Mouse (Mus musculus): ENCODE measurements around the gene Coq9. TPM values are rescaled to one million over a fixed set of nuclear protein-coding genes. Genes with fewer than 3 reads are reported as not detected.

Coq9 gene
- total and polyA plus RNA-seq, 3 experiments = 91.9 to 169 TPM; not detected in 1

DNA sequence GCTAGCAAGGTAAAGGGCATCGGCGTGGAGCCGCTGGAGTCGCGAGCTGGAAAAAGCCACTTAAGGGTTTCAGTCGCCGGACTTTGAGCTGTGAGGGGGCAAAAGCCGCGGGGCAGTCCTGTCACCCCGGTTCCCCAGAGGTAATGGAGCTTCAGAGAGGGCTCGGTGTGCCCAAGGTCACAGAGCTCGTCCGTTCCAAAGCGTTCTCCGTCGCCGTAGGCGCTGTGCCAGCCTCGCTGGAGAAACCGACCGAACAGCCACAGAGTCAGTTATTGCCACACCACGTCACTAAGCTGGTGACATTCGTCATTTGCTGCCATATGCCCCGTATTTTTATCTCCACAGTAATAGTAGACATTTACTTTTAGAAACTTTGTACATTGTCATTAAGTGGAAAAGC, 479 bp downstream of the Coq9 start (continued):
- peak; percentile 72; the same call in 1 of the 2 replicates for TF ChIP-seq MYB (IDR thresholded peaks at IDR 0.05; ENCODE audit: low read depth, low read length)
- no peak for TF ChIP-seq HCFC1 (IDR thresholded peaks at IDR 0.05; ENCODE audit: low read depth, low read length)
- TF ChIP-seq TBP (IDR thresholded peaks at IDR 0.05; ENCODE audit: low read depth, low read length) = peak; percentile 73
- TF ChIP-seq SIN3A (IDR thresholded peaks at IDR 0.05; ENCODE audit: low read length) = peak; percentile 4; the same call in 1 of the 2 replicates
- 0 out of 2 replicates have a peak, but pooled peaks have one; percentile 21 for TF ChIP-seq NELFE (IDR thresholded peaks at IDR 0.05; ENCODE audit: low read depth, low read length)
- TF ChIP-seq MYC (IDR thresholded peaks at IDR 0.05; ENCODE audit: low read depth, low read length) = peak; percentile 84; the same call in 1 of the 2 replicates
- no peak for TF ChIP-seq TAL1 (IDR thresholded peaks at IDR 0.05; ENCODE audit: low read length)
- TF ChIP-seq POLR2AphosphoS2 (IDR thresholded peaks at IDR 0.05; ENCODE audit: low read length) = no peak
- TF ChIP-seq EP300 (IDR thresholded peaks at IDR 0.05; ENCODE audit: low read depth in 1 of 2, low read length in 2 of 2) = no peak
- no peak for TF ChIP-seq CHD1 (IDR thresholded peaks at IDR 0.05; ENCODE audit: low read depth, low read length)
- TF ChIP-seq ZKSCAN1 (IDR thresholded peaks at IDR 0.05; ENCODE audit: low read depth, low read length) = no peak
- no peak for TF ChIP-seq RCOR1 (IDR thresholded peaks at IDR 0.05; ENCODE audit: low read depth, low read length)
- TF ChIP-seq UBTF (IDR thresholded peaks at IDR 0.05; ENCODE audit: borderline replicate concordance, insufficient read depth, low read depth, low read length) = no peak
- TF ChIP-seq KAT2A (conservative IDR thresholded peaks at IDR 0.05; ENCODE audit: low read depth, low read length) = no peak
- no peak for TF ChIP-seq NRF1 (IDR thresholded peaks at IDR 0.05; ENCODE audit: insufficient read depth, low read depth, low read length, poor library complexity, severe bottlenecking)
- TF ChIP-seq POLR2AphosphoS5 (IDR thresholded peaks at IDR 0.05; ENCODE audit: borderline replicate concordance, low read depth, low read length) = no peak
- TF ChIP-seq ZNF384 (IDR thresholded peaks at IDR 0.05; ENCODE audit: low read depth, low read length) = no peak
- no peak for TF ChIP-seq E2F4 (IDR thresholded peaks at IDR 0.05; ENCODE audit: borderline replicate concordance, low read depth, low read length)
- no peak for TF ChIP-seq BHLHE40 (IDR thresholded peaks at IDR 0.05; ENCODE audit: borderline replicate concordance, low read depth, low read length)
- no peak for TF ChIP-seq USF1 (IDR thresholded peaks at IDR 0.05; ENCODE audit: low read depth, low read length)
- no peak for TF ChIP-seq ELF1 (IDR thresholded peaks at IDR 0.05; ENCODE audit: low read depth, low read length)
- no peak for TF ChIP-seq MAZ (IDR thresholded peaks at IDR 0.05; ENCODE audit: low read depth, low read length)
- no peak for TF ChIP-seq TCF12 (IDR thresholded peaks at IDR 0.05; ENCODE audit: low read depth, low read length)
- TF ChIP-seq ZMIZ1 (IDR thresholded peaks at IDR 0.05; ENCODE audit: low read depth, low read length) = 0 out of 2 replicates have a peak, but pooled peaks have one; percentile 24

DNA sequence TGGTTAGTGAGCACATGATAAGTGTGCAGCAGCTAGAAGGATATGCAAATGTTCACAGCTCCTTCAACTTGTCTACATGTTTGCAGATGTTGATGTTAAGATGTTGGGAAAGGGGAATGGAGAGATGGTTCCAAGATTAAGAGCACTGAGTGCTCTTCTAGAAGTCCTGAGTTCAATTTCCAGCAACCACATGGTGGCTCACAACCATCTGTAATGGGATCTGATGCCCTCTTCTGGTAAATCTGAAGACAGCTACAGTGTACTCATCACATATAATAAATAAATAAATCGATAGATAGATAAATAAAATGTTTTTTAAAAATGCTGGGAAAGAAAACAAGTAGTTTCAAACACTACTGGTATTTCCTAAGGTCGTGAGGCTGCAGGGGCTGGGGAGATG, 3.1 kb downstream of the Coq9 start:
- no peak for DNase-seq (ENCODE audit: low read depth, low spot score)
- Histone ChIP-seq H3K9ac (ENCODE audit: control insufficient read depth, low read depth, low read length, poor library complexity, severe bottlenecking) (no peak overlapping the region), H3K9me3 (replicated peaks; ENCODE audit: insufficient read depth, low read length) (no peaks in the 10 kb centered on the region), H3K27me3 (ENCODE audit: control insufficient read depth in 1 of 2, insufficient read depth in 2 of 2, low read length in 2 of 2) (no peaks in the 10 kb centered on the region), H3K27ac (ENCODE audit: control insufficient read depth, low read depth, low read length) (no peak overlapping the region), H3K36me3 (ENCODE audit: control insufficient read depth in 1 of 2, insufficient read depth in 2 of 2, low read length in 2 of 2) (peaks cover 0 to 11% of the 10 kb centered on the region in 2 experiments; a peak in 3 of 4 replicates), H3K79me2 (ENCODE audit: control insufficient read depth, insufficient read depth, low read length, poor library complexity) (peaks cover 24% of the 10 kb centered on the region), H3K4me1 (ENCODE audit: control insufficient read depth in 1 of 2, insufficient read depth in 2 of 2, low read length in 2 of 2) (peaks cover 4 to 5% of the 10 kb centered on the region in 2 experiments; a peak in 3 of 4 replicates), H3K4me3 (ENCODE audit: control insufficient read depth in 1 of 2, insufficient read depth in 1 of 2, low read depth in 2 of 2, low read length in 2 of 2) (no peak overlapping the region)
- TF ChIP-seq MAZ (IDR thresholded peaks at IDR 0.05; ENCODE audit: low read depth, low read length) (no peak), E2F4 (IDR thresholded peaks at IDR 0.05; ENCODE audit: borderline replicate concordance, low read depth, low read length) (no peak), POLR2A (IDR thresholded peaks at IDR 0.05; ENCODE audit: control insufficient read depth in 1 of 2, insufficient read depth in 1 of 2, low read depth in 1 of 2, low read length in 2 of 2, poor library complexity in 1 of 2) (no peak), ZC3H11A (IDR thresholded peaks at IDR 0.05; ENCODE audit: low read depth, low read length) (no peak), TAL1 (IDR thresholded peaks at IDR 0.05; ENCODE audit: low read length) (no peak), ZMIZ1 (IDR thresholded peaks at IDR 0.05; ENCODE audit: low read depth, low read length) (no peak), MYC (IDR thresholded peaks at IDR 0.05; ENCODE audit: low read depth, low read length) (no peak), USF1 (IDR thresholded peaks at IDR 0.05; ENCODE audit: low read depth, low read length) (no peak), TBP (IDR thresholded peaks at IDR 0.05; ENCODE audit: low read depth, low read length) (no peak), MAX (IDR thresholded peaks at IDR 0.05; ENCODE audit: low read length) (no peak)

Measured in MEL (cell line).